Mouse (Mus musculus): ENCODE measurements around the gene Dedd2. TPM values are rescaled to one million over a fixed set of nuclear protein-coding genes. Genes with fewer than 3 reads are reported as not detected.

Dedd2 gene
- polyA plus RNA-seq, 1 experiment from 2014 or later: 12.3 TPM

DNA sequence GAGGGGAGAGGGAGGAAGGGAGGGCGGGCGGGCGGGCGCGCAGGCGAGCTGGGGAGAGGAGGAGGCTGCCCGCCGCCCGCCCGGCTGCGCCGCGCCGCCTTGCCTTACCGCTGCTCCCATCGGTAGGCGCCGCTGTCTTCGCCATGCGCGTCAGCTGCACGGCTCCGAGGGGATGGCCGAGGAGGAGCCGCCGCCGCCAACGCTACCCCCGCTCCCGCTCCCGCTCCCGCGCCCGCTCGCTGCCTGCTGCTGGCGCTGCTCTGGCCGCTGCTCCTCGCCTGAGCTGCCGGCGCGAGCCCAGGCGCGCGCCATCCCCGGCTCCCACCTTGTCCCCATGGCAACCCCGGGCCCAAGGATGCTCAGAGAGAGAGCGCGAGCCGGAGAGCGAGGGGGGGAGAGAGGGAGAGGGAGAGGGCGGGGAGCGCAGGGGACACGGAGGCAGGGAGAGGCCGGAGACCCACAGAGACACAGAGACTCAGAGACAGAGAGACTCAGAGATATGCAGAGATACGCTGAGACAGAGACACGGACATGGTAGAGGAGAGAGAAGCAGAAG is 40.7 kb downstream of the Dedd2 start, which contains the start of gene Pou2f2:
Gene Pou2f2, minus strand, starts transcription at position 121 of the 556 bp plus-strand sequence.
- ATAC-seq (ENCODE audit: low FRiP score): peak; percentile 93
- peak within 1 kb of the TSS; percentile 84 for H3K4me2 ChIP-seq
- H3K9me3 ChIP-seq: no peaks in the 10 kb centered on the region
- 1% methylated on average over 43 of the region's 56 CpGs for whole genome bisulfite sequencing
- H3K9ac ChIP-seq: peak within 1 kb of the TSS; percentile 82
- H3K27ac ChIP-seq: peak within 1 kb of the TSS; percentile 98
- peaks cover 57% of the 10 kb centered on the region for H3K4me1 ChIP-seq
- peak within 1 kb of the TSS; percentile 62 for H3K4me3 ChIP-seq (replicated peaks)
- H3K36me3 ChIP-seq (replicated peaks): no peaks in the 10 kb centered on the region
- peaks cover 83% of the 10 kb centered on the region for H3K27me3 ChIP-seq

DNA sequence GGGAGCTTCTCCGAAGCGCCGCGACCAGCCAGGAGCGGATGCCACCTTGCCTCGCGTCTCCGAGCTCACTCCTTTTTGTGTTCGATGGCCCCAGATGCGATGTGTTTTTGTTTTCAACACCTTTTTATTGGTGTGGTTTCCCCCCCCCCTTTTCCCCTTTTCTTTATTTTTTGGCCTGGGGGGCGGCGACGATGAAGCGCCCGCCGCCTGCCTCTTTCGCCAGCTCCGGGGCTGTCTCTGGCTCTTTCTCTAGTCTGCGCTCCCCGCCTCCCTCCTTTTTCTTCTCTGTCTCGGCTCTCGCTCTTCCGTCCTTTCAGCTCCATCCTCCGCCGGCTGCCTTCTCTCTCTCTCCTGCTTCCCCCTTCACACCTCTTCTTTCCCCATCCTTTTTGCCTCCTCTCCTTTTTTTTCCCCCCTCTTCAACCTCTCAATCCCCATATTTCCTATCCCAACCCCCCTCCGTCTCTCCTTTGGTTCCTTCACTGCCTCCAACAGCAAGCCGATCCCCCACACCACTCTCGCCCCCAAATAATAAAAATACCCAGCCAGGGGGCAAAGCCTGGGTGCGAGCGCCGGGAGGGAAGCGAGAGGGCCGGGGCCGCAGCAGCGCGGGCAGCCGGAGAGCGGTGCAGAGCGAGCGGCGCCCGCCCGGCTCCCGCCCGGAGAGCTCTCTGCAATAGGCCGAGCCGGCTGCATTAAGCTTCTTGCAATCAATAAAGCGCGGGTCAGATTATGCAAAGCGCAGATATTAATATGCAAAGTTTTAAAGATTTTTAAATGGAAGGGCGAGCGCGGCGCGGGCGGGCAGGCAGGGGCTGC is 41.4 kb downstream of the Dedd2 start:
- no peaks in the 10 kb centered on the region for H3K36me3 ChIP-seq (replicated peaks)
- H3K9me3 ChIP-seq: no peaks in the 10 kb centered on the region
- peak overlapping the region; percentile 84 for H3K4me2 ChIP-seq
- 0% methylated on average over 55 of the region's 56 CpGs for WGBS
- H3K27ac ChIP-seq: peak overlapping the region; percentile 98
- H3K4me3 ChIP-seq (replicated peaks): peak overlapping the region; percentile 62
- ATAC-seq (ENCODE audit: low FRiP score): peak; percentile 82
- H3K4me1 ChIP-seq: peaks cover 64% of the 10 kb centered on the region
- peak overlapping the region; percentile 82 for H3K9ac ChIP-seq
- peaks cover 76% of the 10 kb centered on the region for H3K27me3 ChIP-seq

DNA sequence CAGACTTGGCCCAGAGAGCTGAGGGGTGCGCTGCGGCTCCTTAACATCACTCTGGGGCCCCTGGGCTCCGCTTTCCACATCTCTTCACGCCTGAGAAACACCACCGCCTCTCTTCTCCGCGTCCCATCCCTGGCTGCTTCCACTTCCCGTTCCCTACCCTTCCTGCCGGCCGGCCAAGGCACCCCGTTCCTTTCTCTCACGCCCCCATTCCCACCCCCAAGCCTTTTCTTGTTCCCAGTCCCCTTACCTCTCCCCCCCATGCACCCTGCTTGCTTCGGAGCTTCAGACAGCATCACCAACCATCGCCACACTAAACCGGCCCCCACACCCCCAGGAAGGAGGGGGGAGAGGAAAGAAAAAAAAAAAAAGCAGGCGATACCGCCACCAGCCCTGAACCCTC is 42.1 kb downstream of the Dedd2 start:
- peaks cover 71% of the 10 kb centered on the region for H3K4me1 ChIP-seq
- WGBS: 0% methylated on average over 17 of the region's 17 CpGs
- no peaks in the 10 kb centered on the region for H3K36me3 ChIP-seq (replicated peaks)
- peak overlapping the region; percentile 82 for H3K9ac ChIP-seq
- ATAC-seq (ENCODE audit: low FRiP score): no peak
- H3K27ac ChIP-seq: peak overlapping the region; percentile 98
- H3K9me3 ChIP-seq: no peaks in the 10 kb centered on the region
- H3K27me3 ChIP-seq: peaks cover 69% of the 10 kb centered on the region
- peak overlapping the region; percentile 84 for H3K4me2 ChIP-seq
- H3K4me3 ChIP-seq (replicated peaks): peak overlapping the region; percentile 62

DNA sequence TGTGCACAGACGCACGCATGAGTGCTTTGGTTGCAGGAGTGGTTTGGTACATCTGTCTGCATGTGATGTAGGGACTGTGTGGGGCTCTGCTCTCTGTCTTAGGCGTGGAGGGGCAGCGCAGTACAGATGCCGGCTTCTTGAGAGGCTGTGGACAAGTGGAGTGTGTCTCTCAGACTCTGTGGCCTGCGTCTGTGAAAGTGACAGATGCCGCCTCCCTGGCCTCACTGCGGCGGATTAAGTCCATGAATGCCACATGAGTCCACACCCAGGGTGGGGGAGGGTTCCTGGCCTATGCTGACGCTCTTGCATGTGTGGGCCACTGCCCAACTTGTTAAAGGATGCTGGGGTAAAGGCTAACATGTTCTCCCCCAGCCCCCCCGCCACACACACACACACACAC is 46.1 kb downstream of the Dedd2 start:
- H3K27me3 ChIP-seq: peaks cover 32% of the 10 kb centered on the region
- 0 out of 2 replicates have a peak overlapping the region, but pooled peaks have one; percentile 38 for H3K9ac ChIP-seq
- 35% methylated on average over 10 of the region's 11 CpGs for WGBS
- H3K27ac ChIP-seq: peak overlapping the region; percentile 44
- H3K4me3 ChIP-seq (replicated peaks): no peak overlapping the region
- H3K36me3 ChIP-seq (replicated peaks): no peaks in the 10 kb centered on the region
- H3K4me1 ChIP-seq: peaks cover 66% of the 10 kb centered on the region
- H3K4me2 ChIP-seq: no peak overlapping the region; the same call in 1 of the 2 replicates
- ATAC-seq (ENCODE audit: low FRiP score): 0 out of 2 replicates have a peak, but pooled peaks have one; percentile 7
- H3K9me3 ChIP-seq: no peaks in the 10 kb centered on the region

GRCm38 (mm10) chr7:25172669-25173068 is 47.7 kb downstream of the Dedd2 start:
- 46% methylated on average over 5 of the region's 5 CpGs for WGBS
- Histone ChIP-seq H3K9me3 (no peaks in the 10 kb centered on the region), H3K36me3 (replicated peaks) (no peaks in the 10 kb centered on the region), H3K27me3 (peaks cover 22% of the 10 kb centered on the region), H3K27ac (0 out of 2 replicates have a peak overlapping the region, but pooled peaks have one; percentile 44), H3K4me3 (replicated peaks) (no peak overlapping the region), H3K9ac (no peak overlapping the region), H3K4me2 (no peak overlapping the region), H3K4me1 (peaks cover 58% of the 10 kb centered on the region)
- ATAC-seq (ENCODE audit: low FRiP score): peak; percentile 40; the same call in 1 of the 2 replicates

GRCm38 (mm10) chr7:25170583-25170982 is 49.8 kb downstream of the Dedd2 start:
- whole genome bisulfite sequencing: 32% methylated on average over 3 of the region's 3 CpGs
- no peak overlapping the region for H3K9ac ChIP-seq
- no peak overlapping the region for H3K4me3 ChIP-seq (replicated peaks)
- no peak overlapping the region for H3K27ac ChIP-seq
- H3K4me2 ChIP-seq: no peak overlapping the region
- peaks cover 3% of the 10 kb centered on the region; the same call in 1 of the 2 replicates for H3K27me3 ChIP-seq
- peaks cover 41% of the 10 kb centered on the region for H3K4me1 ChIP-seq
- ATAC-seq (ENCODE audit: low FRiP score): no peak
- H3K9me3 ChIP-seq: no peaks in the 10 kb centered on the region
- H3K36me3 ChIP-seq (replicated peaks): no peaks in the 10 kb centered on the region

GRCm38 (mm10) chr7:25166106-25166505 is 54.3 kb downstream of the Dedd2 start:
- WGBS: 85% methylated on average over 5 of the region's 5 CpGs
- Histone ChIP-seq H3K27me3 (peaks cover 5% of the 10 kb centered on the region; the same call in 1 of the 2 replicates), H3K4me3 (replicated peaks) (no peak overlapping the region), H3K27ac (no peak overlapping the region), H3K4me1 (peaks cover 14% of the 10 kb centered on the region; the same call in 1 of the 2 replicates), H3K9ac (no peak overlapping the region), H3K36me3 (replicated peaks) (no peaks in the 10 kb centered on the region), H3K4me2 (no peak overlapping the region), H3K9me3 (no peaks in the 10 kb centered on the region)
- no peak for ATAC-seq (ENCODE audit: low FRiP score)

DNA sequence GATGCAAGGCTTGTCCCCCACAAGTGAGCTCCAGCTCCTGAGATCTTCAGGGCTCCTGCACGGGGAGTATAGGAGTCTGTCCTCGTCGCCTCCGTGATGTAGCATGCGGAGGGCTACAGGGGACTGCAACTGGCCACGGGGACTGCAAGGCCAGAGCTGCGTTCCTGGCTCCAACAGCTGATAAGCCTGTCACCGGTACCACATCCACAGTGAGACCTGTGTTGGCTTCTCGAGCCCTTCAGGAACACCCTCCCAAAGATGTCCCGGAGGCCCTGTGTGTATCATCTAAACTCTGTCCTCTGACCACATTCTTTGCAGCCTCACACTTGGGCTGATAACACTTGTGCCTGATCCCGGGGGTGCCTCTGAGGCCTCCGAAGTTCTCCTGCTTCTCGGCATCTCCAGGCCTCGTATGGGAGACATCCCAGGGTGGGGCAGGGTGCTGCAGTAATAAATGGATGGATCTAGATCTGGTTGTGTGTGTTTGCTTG is 64.2 kb downstream of the Dedd2 start:
- H3K9ac ChIP-seq: no peak overlapping the region; the same call in 1 of the 2 replicates
- H3K4me3 ChIP-seq (replicated peaks): no peak overlapping the region
- peaks cover 31% of the 10 kb centered on the region for H3K27me3 ChIP-seq
- no peaks in the 10 kb centered on the region for H3K9me3 ChIP-seq
- no peak overlapping the region for H3K27ac ChIP-seq
- H3K4me2 ChIP-seq: peak overlapping the region; percentile 15
- H3K36me3 ChIP-seq (replicated peaks): no peaks in the 10 kb centered on the region
- peaks cover 58% of the 10 kb centered on the region for H3K4me1 ChIP-seq
- 35% methylated on average over 14 of the region's 14 CpGs for WGBS
- ATAC-seq (ENCODE audit: low FRiP score): no peak

DNA sequence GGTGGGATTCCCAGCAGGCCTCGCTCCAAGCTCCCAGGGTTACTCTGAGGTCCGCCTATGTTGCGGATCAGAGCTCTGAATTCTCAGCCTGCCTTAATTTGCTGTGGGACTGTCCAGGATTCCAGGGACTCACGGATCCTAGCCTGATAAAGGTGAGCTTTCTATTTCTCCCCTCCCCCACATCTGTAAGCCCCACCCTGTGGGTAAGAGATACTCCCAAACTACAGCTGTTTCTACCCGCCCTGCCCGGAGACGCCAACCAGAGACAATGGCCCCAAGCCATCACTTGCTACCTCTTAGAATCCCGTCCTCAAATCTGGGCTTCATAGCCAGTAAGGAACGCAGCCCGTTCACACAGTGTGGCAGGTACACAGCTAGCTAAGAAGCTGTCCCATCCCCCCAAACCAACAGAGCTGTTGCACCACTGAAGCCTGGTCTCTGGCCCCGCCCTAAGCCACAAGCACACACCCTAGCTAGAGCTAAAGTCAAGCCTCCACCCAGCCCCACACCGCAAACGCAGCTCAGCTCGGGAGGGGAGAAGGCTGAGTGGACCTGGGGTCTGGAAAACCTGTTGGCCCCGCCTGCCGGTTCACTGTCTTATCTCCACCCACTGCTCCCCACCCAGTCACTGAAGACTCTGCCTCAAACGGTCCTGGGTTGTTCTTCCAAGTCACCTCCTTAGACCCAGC is 64.8 kb downstream of the Dedd2 start:
- no peak overlapping the region for H3K4me3 ChIP-seq (replicated peaks)
- H3K9me3 ChIP-seq: no peaks in the 10 kb centered on the region
- WGBS: 8% methylated on average over 17 of the region's 17 CpGs
- H3K9ac ChIP-seq: no peak overlapping the region
- H3K4me1 ChIP-seq: peaks cover 64% of the 10 kb centered on the region
- peak overlapping the region; percentile 15 for H3K4me2 ChIP-seq
- no peaks in the 10 kb centered on the region for H3K36me3 ChIP-seq (replicated peaks)
- H3K27ac ChIP-seq: no peak overlapping the region; the same call in 1 of the 2 replicates
- peaks cover 33% of the 10 kb centered on the region for H3K27me3 ChIP-seq
- no peak for ATAC-seq (ENCODE audit: low FRiP score)

DNA sequence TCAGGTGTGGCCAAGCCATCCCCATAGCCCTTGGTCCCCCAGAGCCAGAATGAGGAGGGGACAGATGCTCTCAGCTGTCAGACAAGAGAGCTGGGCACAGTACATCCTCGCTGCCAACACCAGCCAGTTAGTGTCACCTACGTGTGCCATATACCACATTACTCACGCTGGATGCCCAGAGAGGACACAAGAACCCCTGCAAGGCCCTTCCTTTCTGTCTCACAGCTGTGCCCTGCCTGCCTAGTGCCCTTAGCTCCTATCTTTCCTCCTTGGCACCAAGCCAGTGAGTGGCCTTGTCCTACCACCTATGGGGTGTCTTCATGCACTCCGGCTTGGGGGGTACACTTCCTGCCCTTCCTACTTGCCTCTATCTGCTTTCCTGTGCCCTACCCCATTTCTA is 65.8 kb downstream of the Dedd2 start:
- Histone ChIP-seq H3K36me3 (replicated peaks) (no peaks in the 10 kb centered on the region), H3K4me1 (peaks cover 74% of the 10 kb centered on the region), H3K27ac (peak overlapping the region; percentile 85), H3K4me2 (peak overlapping the region; percentile 15), H3K27me3 (peaks cover 41% of the 10 kb centered on the region), H3K4me3 (replicated peaks) (no peak overlapping the region), H3K9ac (peak overlapping the region; percentile 22; the same call in 1 of the 2 replicates), H3K9me3 (no peaks in the 10 kb centered on the region)
- 73% methylated on average over 4 of the region's 4 CpGs for WGBS
- no peak for ATAC-seq (ENCODE audit: low FRiP score)

GRCm38 (mm10) chr7:25153841-25154240 is 66.6 kb downstream of the Dedd2 start:
- WGBS: 36% methylated on average over 6 of the region's 7 CpGs
- no peaks in the 10 kb centered on the region for H3K9me3 ChIP-seq
- H3K4me2 ChIP-seq: peak overlapping the region; percentile 15
- peaks cover 48% of the 10 kb centered on the region for H3K27me3 ChIP-seq
- H3K36me3 ChIP-seq (replicated peaks): no peaks in the 10 kb centered on the region
- H3K9ac ChIP-seq: peak overlapping the region; percentile 22; the same call in 1 of the 2 replicates
- H3K4me3 ChIP-seq (replicated peaks): no peak overlapping the region
- peak overlapping the region; percentile 85 for H3K27ac ChIP-seq
- no peak for ATAC-seq (ENCODE audit: low FRiP score)
- H3K4me1 ChIP-seq: peaks cover 78% of the 10 kb centered on the region

Data from forebrain, embryonic 12.5 days (tissue).